Mouse (Mus musculus) bone marrow macrophage, adult 2 months (primary cell): ENCODE data around the gene Ptgr1.

ENCODE experiments used
- CTCF ChIP-seq: IDR thresholded peaks from 2 replicates; pipeline ENCODE4 v1.5.1; 2012; ENCODE audit warnings: low read depth, mild to moderate bottlenecking, low read length, moderate library complexity
- POLR2A ChIP-seq: IDR thresholded peaks from 2 replicates; pipeline ENCODE4 v1.6.1; 2012; ENCODE audit warnings: mild to moderate bottlenecking, low read depth, low read length, borderline replicate concordance

DNA sequence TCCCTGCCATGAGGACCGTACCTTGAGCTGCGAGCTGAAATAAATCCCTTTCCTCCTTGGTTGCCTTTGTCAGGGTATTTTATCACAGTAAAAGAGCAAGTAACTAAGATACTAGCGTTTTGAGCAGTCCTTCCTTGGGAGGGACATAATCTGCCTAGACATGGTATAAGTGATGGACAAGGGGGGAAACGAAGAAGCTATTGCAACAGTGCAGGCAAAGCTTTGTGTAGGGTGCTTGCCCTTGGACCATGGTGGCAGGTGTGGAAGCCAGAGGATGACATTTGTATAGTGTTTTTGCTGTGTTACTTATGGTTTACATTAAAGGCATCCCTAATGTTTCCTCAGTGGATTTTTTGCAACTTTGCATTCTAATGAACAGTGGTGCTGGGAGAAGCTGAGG, 44.0 kb downstream of the Ptgr1 start:
- TF ChIP-seq CTCF = no peak
- TF ChIP-seq POLR2A = no peak
